8 mouse cellular contexts compared by ENCODE assay signal in genomic region chr5:135063629-135064381, GRCm38 (mm10). TPM values are rescaled to one million over a fixed set of nuclear protein-coding genes. Genes with fewer than 3 reads are reported as not detected.
DNase-seq lines count a peak whose midpoint lies in the region; ATAC-seq lines count a peak whose summit lies in the region.

Gene Dnajc30 (plus strand): TSS chr5:135064202.

- peaks cover 49% of the 10 kb centered on the region for H3K36me3 ChIP-seq in hindbrain, embryonic 12.5 days

- peak within 1 kb of the TSS; percentile 80 for H3K4me2 ChIP-seq in hindbrain, embryonic 12.5 days (replicated peaks)

- peak; percentile 95 for ATAC-seq in hindbrain, embryonic 12.5 days (ENCODE audit: low FRiP score)

- peak within 1 kb of the TSS; percentile 86 for H3K4me3 ChIP-seq in hindbrain, embryonic 12.5 days

- peak within 1 kb of the TSS; percentile 79 for H3K9ac ChIP-seq in hindbrain, embryonic 12.5 days

- no peaks in the 10 kb centered on the region for H3K9me3 ChIP-seq in hindbrain, embryonic 12.5 days (replicated peaks)

- WGBS in hindbrain, embryonic 12.5 days: under 1% methylated on average over 52 of the region's 52 CpGs

- H3K4me1 ChIP-seq in hindbrain, embryonic 12.5 days: peaks cover 20% of the 10 kb centered on the region

- peak within 1 kb of the TSS; percentile 50; the same call in 1 of the 2 replicates for H3K27ac ChIP-seq in hindbrain, embryonic 12.5 days

- no peaks in the 10 kb centered on the region for H3K27me3 ChIP-seq in hindbrain, embryonic 12.5 days

- DNase-seq in NIH3T3 (ENCODE audit: low read depth): peak; percentile 98
- DNase-seq in cerebellum, postnatal 10 days: peak; percentile 99
- peak; percentile 95 to 97 for DNase-seq in frontal cortex, postnatal 10 days (ENCODE audit: low spot score in 2 of 2)
- DNase-seq in layer of hippocampus, postnatal 14 days (ENCODE audit: low spot score in 2 of 2): peak; percentile 97 to 98
- DNase-seq in lung, postnatal 14 days: peak; percentile 98
- DNase-seq in retina, adult 2 months (ENCODE audit: low read depth, low spot score): peak; percentile 96
- peak; percentile 94 to 96 for DNase-seq in thymus, postnatal 36 days

RNA-seq across cellular contexts. Expression of gene Dnajc30, which starts in this region (rescaled TPM):
- 28.9 and 34.4 TPM in 2 replicates for polyA plus RNA-seq in hindbrain, embryonic 12.5 days (2016; fragmentation: Nextera tagmentation; extraction: Ambion mirVana)
- 10 to 100 TPM; 37.0 to 37.4 TPM for total RNA-seq in layer of hippocampus, postnatal 14 days (2021)

Comparison
In these comparisons a context has a peak if more than half of its experiments do, and no peak if none do; other contexts are left out.
1. Peak in every context shown above with its lines: DNase-seq, ATAC-seq, H3K4me3 ChIP-seq and H3K27ac ChIP-seq.